31 mouse cellular contexts compared by ENCODE assay signal in genomic region chr4:130213197-130213596, GRCm38 (mm10). TPM values are rescaled to one million over a fixed set of nuclear protein-coding genes. Genes with fewer than 3 reads are reported as not detected.
DNase-seq lines count a peak whose midpoint lies in the region; ATAC-seq lines count a peak whose summit lies in the region.
"Had no signal": no experiment of that assay in that cellular context is flagged by ENCODE, and none has a peak within 500 bp of the region (broad histone marks: within the 10 kb centered on the region; RNA-seq: fewer than 3 reads in every experiment).

No protein-coding gene starts in this region.

- no peak overlapping the region for H3K9ac ChIP-seq in liver, embryonic 11.5 days (ENCODE audit: low read depth, low read length)
- H3K9ac ChIP-seq in liver, embryonic 13.5 days: peak overlapping the region; percentile 46; the same call in 1 of the 2 replicates
- no peak overlapping the region for H3K9ac ChIP-seq in liver, embryonic 15.5 days
- no peak overlapping the region for H3K9ac ChIP-seq in kidney, embryonic 15.5 days
- H3K9ac ChIP-seq: embryonic facial prominence, embryonic 13.5 days; forebrain, embryonic 12.5 days; forebrain, embryonic 15.5 days; heart, embryonic 12.5 days; heart, embryonic 15.5 days; hindbrain, embryonic 14.5 days had no signal

- DNase-seq in liver, embryonic 11.5 days (ENCODE audit: low spot score): no peak
- DNase-seq in liver: no peak
- no peak for DNase-seq in liver, embryonic 13.5 days
- no peak for DNase-seq in layer of hippocampus, adult 9-11 months
- DNase-seq: adrenal gland, adult 8-10 months; adrenal gland, postnatal 25 days; cerebellum, adult 11-12 months; cerebellum, adult 8-10 months; cerebellum, postnatal 10 days; cerebellum, postnatal 36 days; embryo, embryonic 11 days; gastrocnemius, postnatal 25 days; heart, adult 18-20 months; heart, postnatal 14 days; heart, postnatal 4 days had no signal

- no peaks in the 10 kb centered on the region for H3K36me3 ChIP-seq in liver, embryonic 11.5 days (ENCODE audit: control insufficient read depth, insufficient read depth, low read length)
- no peaks in the 10 kb centered on the region for H3K36me3 ChIP-seq in liver, embryonic 13.5 days
- H3K36me3 ChIP-seq in liver, embryonic 15.5 days (replicated peaks): no peaks in the 10 kb centered on the region
- no peaks in the 10 kb centered on the region for H3K36me3 ChIP-seq in kidney, embryonic 15.5 days
- H3K36me3 ChIP-seq: embryonic facial prominence, embryonic 10.5 days; embryonic facial prominence, embryonic 13.5 days; forebrain, embryonic 12.5 days; forebrain, embryonic 15.5 days; heart, embryonic 12.5 days; heart, embryonic 15.5 days had no signal

- H3K9me3 ChIP-seq in liver, embryonic 11.5 days (ENCODE audit: control insufficient read depth, low read length): no peaks in the 10 kb centered on the region
- no peaks in the 10 kb centered on the region for H3K9me3 ChIP-seq in liver, embryonic 13.5 days (replicated peaks)
- H3K9me3 ChIP-seq in liver, embryonic 15.5 days (replicated peaks): no peaks in the 10 kb centered on the region
- H3K9me3 ChIP-seq in kidney, embryonic 15.5 days (replicated peaks): no peaks in the 10 kb centered on the region
- H3K9me3 ChIP-seq: embryonic facial prominence, embryonic 10.5 days; embryonic facial prominence, embryonic 13.5 days; forebrain, embryonic 15.5 days; heart, embryonic 15.5 days had no signal

- no peaks in the 10 kb centered on the region for H3K27me3 ChIP-seq in liver, embryonic 11.5 days (replicated peaks; ENCODE audit: control insufficient read depth, insufficient read depth, low read length)
- peaks cover 7% of the 10 kb centered on the region; the same call in 1 of the 2 replicates for H3K27me3 ChIP-seq in liver, embryonic 13.5 days
- H3K27me3 ChIP-seq in liver, embryonic 15.5 days: no peaks in the 10 kb centered on the region
- H3K27me3 ChIP-seq in kidney, embryonic 15.5 days: 0 out of 2 replicates have a peak, but pooled peaks cover 11% of the 10 kb centered on the region
- H3K27me3 ChIP-seq: embryonic facial prominence, embryonic 13.5 days; forebrain, embryonic 15.5 days; heart, embryonic 15.5 days had no signal

- no peak overlapping the region for H3K4me2 ChIP-seq in liver, embryonic 11.5 days
- H3K4me2 ChIP-seq in liver, embryonic 13.5 days: no peak overlapping the region
- peak overlapping the region; percentile 39; the same call in 1 of the 2 replicates for H3K4me2 ChIP-seq in liver, embryonic 15.5 days
- no peak overlapping the region for H3K4me2 ChIP-seq in kidney, embryonic 15.5 days
- H3K4me2 ChIP-seq: embryonic facial prominence, embryonic 13.5 days; forebrain, embryonic 12.5 days; forebrain, embryonic 15.5 days; heart, embryonic 12.5 days; heart, embryonic 15.5 days; hindbrain, embryonic 14.5 days had no signal

- no peak overlapping the region for H3K4me3 ChIP-seq in liver, embryonic 11.5 days (ENCODE audit: low read depth, low read length)
- H3K4me3 ChIP-seq in liver, embryonic 13.5 days (replicated peaks): no peak overlapping the region
- H3K4me3 ChIP-seq in liver, embryonic 15.5 days (replicated peaks): no peak overlapping the region
- H3K4me3 ChIP-seq in kidney, embryonic 15.5 days (replicated peaks): no peak overlapping the region
- H3K4me3 ChIP-seq: embryonic facial prominence, embryonic 10.5 days; embryonic facial prominence, embryonic 13.5 days; erythroblast, embryonic 14.5 days; forebrain, embryonic 12.5 days; forebrain, embryonic 15.5 days; heart, embryonic 12.5 days; heart, embryonic 15.5 days had no signal

- ATAC-seq in liver, embryonic 11.5 days (replicated peaks; ENCODE audit: low FRiP score): no peak
- ATAC-seq in liver, embryonic 13.5 days (ENCODE audit: low read depth): peak; percentile 42; the same call in 1 of the 2 replicates
- peak; percentile 43; the same call in 1 of the 2 replicates for ATAC-seq in liver, embryonic 15.5 days (ENCODE audit: insufficient read depth)
- ATAC-seq in kidney, embryonic 15.5 days (replicated peaks; ENCODE audit: low FRiP score): no peak
- ATAC-seq: activated CD4-positive, CD25-positive, alpha-beta regulatory T cell, adult 4 months; CD4-positive, CD25-positive, alpha-beta regulatory T cell, adult 4 months; forebrain, embryonic 15.5 days; hindbrain, postnatal 0 days had no signal

- 65% methylated on average over 4 of the region's 4 CpGs for WGBS in liver, embryonic 11.5 days
- 54% methylated on average over 4 of the region's 4 CpGs for WGBS in liver, embryonic 13.5 days (ENCODE audit: insufficient replicate concordance)
- WGBS in liver, embryonic 15.5 days (ENCODE audit: insufficient replicate concordance): 52% methylated on average over 4 of the region's 4 CpGs
- 86% methylated on average over 4 of the region's 4 CpGs for WGBS in kidney, embryonic 15.5 days

- H3K4me1 ChIP-seq in liver, embryonic 11.5 days (replicated peaks; ENCODE audit: control insufficient read depth, insufficient read depth, low read length): peaks cover 7% of the 10 kb centered on the region
- H3K4me1 ChIP-seq in liver, embryonic 13.5 days (replicated peaks): peaks cover 39% of the 10 kb centered on the region
- H3K4me1 ChIP-seq in liver, embryonic 15.5 days (replicated peaks): peaks cover 44% of the 10 kb centered on the region
- no peaks in the 10 kb centered on the region for H3K4me1 ChIP-seq in kidney, embryonic 15.5 days
- H3K4me1 ChIP-seq: embryonic facial prominence, embryonic 10.5 days; embryonic facial prominence, embryonic 13.5 days; forebrain, embryonic 12.5 days; forebrain, embryonic 15.5 days; heart, embryonic 12.5 days; heart, embryonic 15.5 days had no signal

- H3K27ac ChIP-seq in liver, embryonic 11.5 days (ENCODE audit: low read depth, low read length): 0 out of 2 replicates have a peak overlapping the region, but pooled peaks have one; percentile 26
- H3K27ac ChIP-seq in liver, embryonic 13.5 days: peak overlapping the region; percentile 85
- peak overlapping the region; percentile 68 for H3K27ac ChIP-seq in liver, embryonic 15.5 days (replicated peaks)
- H3K27ac ChIP-seq in kidney, embryonic 15.5 days: no peak overlapping the region
- H3K27ac ChIP-seq: embryonic facial prominence, embryonic 10.5 days; embryonic facial prominence, embryonic 13.5 days; forebrain, embryonic 12.5 days; forebrain, embryonic 15.5 days; heart, embryonic 15.5 days; hindbrain, embryonic 14.5 days; hindbrain, postnatal 0 days had no signal

RNA-seq across cellular contexts. Expression of gene Gm853, which starts 9.0 kb away (rescaled TPM):
- not detected in 2 replicates for polyA plus RNA-seq in liver, embryonic 11.5 days (2014; fragmentation: Nextera tagmentation; extraction: Ambion mirVana)
- polyA plus RNA-seq in liver, embryonic 13.5 days (2015; fragmentation: Nextera tagmentation; extraction: Ambion mirVana): not detected in 2 replicates
- not detected in 2 replicates for polyA plus RNA-seq in liver, embryonic 15.5 days (2015; fragmentation: Nextera tagmentation; extraction: Ambion mirVana)
- polyA plus RNA-seq in kidney, embryonic 15.5 days (2015; fragmentation: Nextera tagmentation; extraction: Ambion mirVana): 0.26 and 0.39 TPM in 2 replicates
- polyA plus RNA-seq: activated CD4-positive, CD25-positive, alpha-beta regulatory T cell, adult 4 months; C2C12; CD4-positive, CD25-positive, alpha-beta regulatory T cell, adult 4 months; cortical plate, adult 2 months; embryonic facial prominence, embryonic 10.5 days; embryonic facial prominence, embryonic 13.5 days; erythroblast, embryonic 14.5 days; forebrain, embryonic 12.5 days; gonadal fat pad, adult 2 months; heart, embryonic 12.5 days; heart, embryonic 15.5 days had no signal

RNA-seq across cellular contexts. Expression of gene Tinagl1, which starts 38.3 kb away (rescaled TPM):
- polyA plus RNA-seq in liver, embryonic 11.5 days (2014; fragmentation: Nextera tagmentation; extraction: Ambion mirVana): 15.3 and 16.1 TPM in 2 replicates
- polyA plus RNA-seq in liver, embryonic 13.5 days (2015; fragmentation: Nextera tagmentation; extraction: Ambion mirVana): 32.9 and 34.6 TPM in 2 replicates
- polyA plus RNA-seq in liver, embryonic 15.5 days (2015; fragmentation: Nextera tagmentation; extraction: Ambion mirVana): 41.1 and 47.6 TPM in 2 replicates
- polyA plus RNA-seq in kidney, embryonic 15.5 days (2015; fragmentation: Nextera tagmentation; extraction: Ambion mirVana): 51.0 and 62.7 TPM in 2 replicates
- polyA plus RNA-seq: activated CD4-positive, CD25-positive, alpha-beta regulatory T cell, adult 4 months; CD4-positive, CD25-positive, alpha-beta regulatory T cell, adult 4 months had no signal

Comparison
In these comparisons a context has a peak if more than half of its experiments do, and no peak if none do; other contexts are left out.
1. ATAC-seq: peak in liver, embryonic 13.5 days (single experiment) and liver, embryonic 15.5 days (single experiment); none in liver, embryonic 11.5 days (single experiment) and kidney, embryonic 15.5 days (single experiment).